Mouse (Mus musculus): ENCODE measurements around the gene Pkn3. TPM values are rescaled to one million over a fixed set of nuclear protein-coding genes. Genes with fewer than 3 reads are reported as not detected.
"Not testable (repeated sequence)": the region's sequence is repeated elsewhere in the genome, so short reads cannot be mapped to it uniquely, and the experiment has no call there.

The Pkn3 gene
- polyA plus RNA-seq, 1 experiment from 2014 or later, result 13.5 TPM

DNA sequence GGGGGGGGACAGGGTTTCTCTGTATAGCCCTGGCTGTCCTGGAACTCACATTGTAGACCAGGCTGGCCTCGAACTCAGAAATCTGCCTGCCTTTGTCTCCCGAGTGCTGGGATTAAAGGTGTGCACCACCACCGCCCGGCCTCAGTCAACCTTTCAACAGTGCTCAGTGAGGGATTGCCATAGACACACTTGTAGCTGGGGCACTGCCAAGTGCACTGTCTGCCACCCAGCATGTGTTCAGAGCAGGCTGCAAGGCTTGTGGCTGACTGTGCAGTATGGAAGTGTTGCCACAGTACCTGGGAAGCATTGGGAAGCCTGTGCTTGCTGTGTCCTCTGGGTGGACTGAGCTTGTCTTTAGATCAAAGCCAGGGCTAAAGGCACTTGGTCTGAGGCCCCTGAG, 62.5 kb downstream of the Pkn3 start:
- H3K4me3 ChIP-seq, result not testable (repeated sequence)
- WGBS, result 94% methylated on average over 4 of the region's 4 CpGs
- peaks cover 90% of the 10 kb centered on the region for H3K36me3 ChIP-seq

More for the DNA sequence above, 62.5 kb downstream of the Pkn3 start:
- peaks cover 12% of the 10 kb centered on the region for H3K4me1 ChIP-seq
- H3K27ac ChIP-seq (replicated peaks); DNase-seq (ENCODE audit: low spot score); H3K27me3 ChIP-seq (ENCODE audit: low read depth, poor library complexity, severe bottlenecking); H3K9me3 ChIP-seq (replicated peaks): not testable (repeated sequence)

Other genes with a start within 250 kb of the Pkn3 start
- 39.1 and 42.5 TPM in 2 replicates for gene Cercam, start 208.5 kb upstream of the Pkn3 start, polyA plus RNA-seq (2016; fragmentation: Nextera tagmentation; extraction: Ambion mirVana)
- 116 and 133 TPM in 2 replicates for gene Odf2, start 188.5 kb upstream of the Pkn3 start, polyA plus RNA-seq (2016; fragmentation: Nextera tagmentation; extraction: Ambion mirVana)
- gene Gle1, start 142.3 kb upstream of the Pkn3 start, polyA plus RNA-seq (2016; fragmentation: Nextera tagmentation; extraction: Ambion mirVana), result 70.2 and 70.4 TPM in 2 replicates
- 91.7 and 116 TPM in 2 replicates for gene Sptan1, start 112.1 kb upstream of the Pkn3 start, polyA plus RNA-seq (2016; fragmentation: Nextera tagmentation; extraction: Ambion mirVana)
- gene Wdr34, start 28.8 kb upstream of the Pkn3 start, polyA plus RNA-seq (2016; fragmentation: Nextera tagmentation; extraction: Ambion mirVana), result 26.6 and 30.5 TPM in 2 replicates
- 777 and 858 TPM in 2 replicates for gene Set, start 20.3 kb upstream of the Pkn3 start, polyA plus RNA-seq (2016; fragmentation: Nextera tagmentation; extraction: Ambion mirVana)
- gene Zdhhc12, start 16.0 kb downstream of the Pkn3 start, polyA plus RNA-seq (2016; fragmentation: Nextera tagmentation; extraction: Ambion mirVana), result 36.8 and 41.9 TPM in 2 replicates
- 6.0 and 8.3 TPM in 2 replicates for gene Zer1, start 46.9 kb downstream of the Pkn3 start, polyA plus RNA-seq (2016; fragmentation: Nextera tagmentation; extraction: Ambion mirVana)
- 6.0 and 6.3 TPM in 2 replicates for gene Tbc1d13, start 56.1 kb downstream of the Pkn3 start, polyA plus RNA-seq (2016; fragmentation: Nextera tagmentation; extraction: Ambion mirVana)
- gene Endog, start 93.8 kb downstream of the Pkn3 start, polyA plus RNA-seq (2016; fragmentation: Nextera tagmentation; extraction: Ambion mirVana), result 16.9 and 18.6 TPM in 2 replicates
- 88.5 and 89.0 TPM in 2 replicates for gene Spout1, start 100.8 kb downstream of the Pkn3 start, polyA plus RNA-seq (2016; fragmentation: Nextera tagmentation; extraction: Ambion mirVana)
- 8.3 and 10.6 TPM in 2 replicates for gene Kyat1, start 128.2 kb downstream of the Pkn3 start, polyA plus RNA-seq (2016; fragmentation: Nextera tagmentation; extraction: Ambion mirVana)
- gene Lrrc8a, start 160.0 kb downstream of the Pkn3 start, polyA plus RNA-seq (2016; fragmentation: Nextera tagmentation; extraction: Ambion mirVana), result 40.8 and 43.7 TPM in 2 replicates
- 0.10 TPM in 2 replicates for gene Gm28035, start 162.9 kb downstream of the Pkn3 start, polyA plus RNA-seq (2016; fragmentation: Nextera tagmentation; extraction: Ambion mirVana)
- gene Phyhd1, start 188.5 kb downstream of the Pkn3 start, polyA plus RNA-seq (2016; fragmentation: Nextera tagmentation; extraction: Ambion mirVana), result 2.7 and 4.7 TPM in 2 replicates
- gene Gm28038, start 203.4 kb downstream of the Pkn3 start, polyA plus RNA-seq (2016; fragmentation: Nextera tagmentation; extraction: Ambion mirVana), result not detected in 2 replicates
- 27.3 and 29.4 TPM in 2 replicates for gene Dolk, start 208.7 kb downstream of the Pkn3 start, polyA plus RNA-seq (2016; fragmentation: Nextera tagmentation; extraction: Ambion mirVana)
- 55.4 and 57.7 TPM in 2 replicates for gene Nup188, start 208.7 kb downstream of the Pkn3 start, polyA plus RNA-seq (2016; fragmentation: Nextera tagmentation; extraction: Ambion mirVana)

All from midbrain, embryonic 10.5 days (tissue).